Mouse (Mus musculus) inflammation-experienced regulatory T-cells, adult 6 months (primary cell): ENCODE measurements around the gene Ccdc61. TPM values are rescaled to one million over a fixed set of nuclear protein-coding genes. Genes with fewer than 3 reads are reported as not detected.

Source experiments
- ATAC-seq: one replicate; pipeline ENCODE4 v1.8.0; 2017
- polyA plus RNA-seq, 3 experiments: library from polyadenylated mRNA; unstranded; fragments of 100-300 nt; shearing (Covaris generic); gene quantifications; one replicate each; pipeline ENCODE4 v1.2.1; 2017

The Ccdc61 gene
- polyA plus RNA-seq, 3 experiments from 2014 or later: 5.8 to 8.6 (median 6.7) TPM

DNA sequence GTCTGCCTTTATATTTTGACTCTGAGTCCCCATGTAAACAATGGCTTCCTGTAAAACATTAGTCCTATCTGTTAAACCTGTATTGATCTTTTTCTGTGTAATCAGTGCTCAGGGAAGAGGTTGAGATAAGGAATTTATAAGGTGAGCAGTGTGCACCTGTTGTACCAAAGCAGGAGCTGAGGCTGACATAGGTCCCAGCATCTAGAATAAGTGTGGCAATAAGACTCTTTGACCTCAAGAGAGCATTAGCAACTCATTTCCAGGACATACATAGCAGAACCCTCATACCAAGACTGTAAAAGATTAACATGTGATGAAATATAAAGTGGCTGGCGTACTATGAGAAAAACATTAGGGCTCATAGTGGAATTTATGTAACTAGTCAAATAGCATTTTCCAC is 61.8 kb downstream of the Ccdc61 start:
- no peak for ATAC-seq

GRCm38 (mm10) chr7:18844811-18845210 is 65.4 kb downstream of the Ccdc61 start:
- no peak for ATAC-seq

GRCm38 (mm10) chr7:18841174-18841567 is 69.0 kb downstream of the Ccdc61 start:
- ATAC-seq: no peak

Other genes with a start within 250 kb of the Ccdc61 start
- gene Psg20, start 224.2 kb downstream of the Ccdc61 start, polyA plus RNA-seq: not detected
- not detected for gene Psg22, start 192.3 kb downstream of the Ccdc61 start, polyA plus RNA-seq
- not detected for gene Psg19, start 111.9 kb downstream of the Ccdc61 start, polyA plus RNA-seq
- gene Psg17, start 88.8 kb downstream of the Ccdc61 start, polyA plus RNA-seq: not detected
- under 1 TPM; 0.57 to 0.67 (median 0.58) TPM for gene Mill2, start 70.4 kb downstream of the Ccdc61 start, polyA plus RNA-seq
- gene Pglyrp1, start 39.1 kb downstream of the Ccdc61 start, polyA plus RNA-seq: 100 to 1,000 TPM; 200 to 462 (median 264) TPM
- under 1 TPM in 1 of 3 experiments, not detected in 2; 0.05 TPM for gene Nova2, start 15.5 kb upstream of the Ccdc61 start, polyA plus RNA-seq
- gene Nanos2, start 77.0 kb upstream of the Ccdc61 start, polyA plus RNA-seq: not detected
- gene Mypop, start 80.8 kb upstream of the Ccdc61 start, polyA plus RNA-seq: 1 to 10 TPM; 2.1 to 2.7 (median 2.6) TPM
- gene Irf2bp1, start 93.6 kb upstream of the Ccdc61 start, polyA plus RNA-seq: 1 to 10 TPM; 1.1 to 2.6 (median 1.9) TPM
- gene Foxa3, start 113.1 kb upstream of the Ccdc61 start, polyA plus RNA-seq: not detected
- gene Sympk, start 114.0 kb upstream of the Ccdc61 start, polyA plus RNA-seq: 10 to 100 TPM in 1 of 3 experiments, 1 to 10 TPM in 2; 8.2 to 12.2 (median 9.2) TPM
- gene Rsph6a, start 144.3 kb upstream of the Ccdc61 start, polyA plus RNA-seq: not detected
- gene Dmwd, start 165.8 kb upstream of the Ccdc61 start, polyA plus RNA-seq: under 1 TPM in 1 of 3 experiments, not detected in 2; 0.27 TPM
- gene Dmpk, start 173.4 kb upstream of the Ccdc61 start, polyA plus RNA-seq: not detected
- gene Six5, start 184.2 kb upstream of the Ccdc61 start, polyA plus RNA-seq: 1 to 10 TPM in 2 of 3 experiments, under 1 TPM in 1; 0.15 to 1.2 (median 1.0) TPM
- gene Gm4969, start 208.0 kb upstream of the Ccdc61 start, polyA plus RNA-seq: under 1 TPM in 1 of 3 experiments, not detected in 2; 0.11 TPM
- gene Fbxo46, start 209.4 kb upstream of the Ccdc61 start, polyA plus RNA-seq: 10 to 100 TPM; 18.3 to 20.6 (median 20.0) TPM
- 10 to 100 TPM in 1 of 3 experiments, 1 to 10 TPM in 2; 7.7 to 10.0 (median 8.5) TPM for gene Qpctl, start 238.9 kb upstream of the Ccdc61 start, polyA plus RNA-seq
- 10 to 100 TPM; 73.5 to 94.3 (median 75.9) TPM for gene Snrpd2, start 239.3 kb upstream of the Ccdc61 start, polyA plus RNA-seq